Mouse (Mus musculus) olfactory bulb, adult 2 months (tissue): ENCODE measurements around the gene C1galt1c1.

Experiments used
- CTCF ChIP-seq: fragments of 200-500 bp; IDR thresholded peaks from 2 replicates; pipeline ENCODE4 v1.5.1; 2012; ENCODE audit warnings: low read depth, mild to moderate bottlenecking, low read length, moderate library complexity; ENCODE audit not compliant: insufficient read depth
- POLR2A ChIP-seq: fragments of 200-500 bp; IDR thresholded peaks from 2 replicates; pipeline ENCODE4 v1.6.1; 2012; ENCODE audit warnings: mild to moderate bottlenecking, low read depth, low read length, moderate library complexity; ENCODE audit not compliant: insufficient read depth

DNA sequence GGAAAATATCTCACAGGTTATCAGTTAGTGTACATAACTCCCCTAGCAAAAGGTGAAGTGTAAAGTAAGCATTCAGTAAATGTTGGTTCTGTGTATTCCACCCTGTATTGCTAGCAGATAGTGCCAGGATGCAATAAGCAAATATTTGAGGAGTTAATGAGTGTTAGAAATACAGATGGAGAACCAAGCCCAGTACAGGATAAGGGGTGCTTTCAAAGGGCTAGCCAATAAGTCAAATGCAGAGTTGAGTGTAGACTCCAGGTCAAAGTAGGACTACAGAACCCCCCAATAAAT, 698 bp upstream of the C1galt1c1 start:
- no peak for TF ChIP-seq POLR2A
- no peak for TF ChIP-seq CTCF
